Mouse (Mus musculus): ENCODE measurements at regions not wholly inside any gene's neighbourhood (a gene's known extent, or its start where the extent isn't known, plus 50 kb on each side); places are given as distances from the start of the nearest gene placed in this dataset.

DNA sequence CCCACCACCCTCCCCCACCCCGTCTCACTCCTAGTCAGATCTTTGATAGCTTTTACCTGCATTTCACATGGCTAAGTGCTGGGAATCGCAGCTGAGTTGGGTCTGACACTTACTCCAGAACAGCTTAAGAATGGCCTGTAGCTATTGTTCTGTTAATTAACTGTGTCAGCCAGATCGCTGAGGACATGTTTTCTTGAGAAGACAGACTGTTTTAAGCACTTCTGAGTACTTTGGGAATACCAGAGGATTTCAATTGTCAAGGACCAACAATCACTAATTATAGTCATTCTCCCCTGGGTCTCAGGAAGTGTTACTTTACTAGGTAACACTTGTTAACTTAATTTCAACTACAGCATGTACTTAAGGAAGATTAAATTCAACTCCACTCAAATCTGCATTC is 112.8 kb upstream of the Rgma start:
- Histone ChIP-seq H3K27ac (no peak overlapping the region), H3K9me3 (no peaks in the 10 kb centered on the region), H3K36me3 (no peaks in the 10 kb centered on the region), H3K4me3 (replicated peaks) (no peak overlapping the region), H3K27me3 (replicated peaks) (no peaks in the 10 kb centered on the region), H3K9ac (no peak overlapping the region), H3K4me2 (replicated peaks) (no peak overlapping the region), H3K4me1 (replicated peaks) (no peaks in the 10 kb centered on the region)
- no peak for ATAC-seq
- WGBS: 46% methylated on average over 3 of the region's 3 CpGs

DNA sequence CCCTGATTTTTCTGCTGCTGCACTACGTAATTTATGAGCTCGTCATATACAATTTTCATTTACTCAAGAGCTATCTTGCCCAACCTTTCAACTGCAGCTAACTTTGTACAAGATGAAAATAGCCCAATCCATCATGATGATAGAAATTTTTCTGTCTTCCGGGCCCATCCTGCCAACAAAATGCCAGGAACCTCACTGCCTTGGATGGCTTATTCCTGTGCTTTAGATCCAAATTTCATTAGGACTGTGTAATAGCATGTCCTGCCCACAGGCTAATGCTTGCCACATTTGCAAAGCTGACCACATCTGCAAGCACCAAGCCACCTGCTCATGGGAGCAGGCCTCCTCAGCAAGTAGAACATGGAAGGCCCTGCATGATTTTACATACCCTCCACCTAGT is 105.7 kb upstream of the Rgma start:
- Histone ChIP-seq H3K4me3 (replicated peaks) (no peak overlapping the region), H3K27me3 (replicated peaks) (no peaks in the 10 kb centered on the region), H3K36me3 (no peaks in the 10 kb centered on the region), H3K9ac (no peak overlapping the region), H3K4me2 (replicated peaks) (no peak overlapping the region), H3K4me1 (replicated peaks) (no peaks in the 10 kb centered on the region), H3K9me3 (no peaks in the 10 kb centered on the region), H3K27ac (no peak overlapping the region)
- WGBS: 78% methylated on average over 3 of the region's 3 CpGs
- no peak for ATAC-seq

DNA sequence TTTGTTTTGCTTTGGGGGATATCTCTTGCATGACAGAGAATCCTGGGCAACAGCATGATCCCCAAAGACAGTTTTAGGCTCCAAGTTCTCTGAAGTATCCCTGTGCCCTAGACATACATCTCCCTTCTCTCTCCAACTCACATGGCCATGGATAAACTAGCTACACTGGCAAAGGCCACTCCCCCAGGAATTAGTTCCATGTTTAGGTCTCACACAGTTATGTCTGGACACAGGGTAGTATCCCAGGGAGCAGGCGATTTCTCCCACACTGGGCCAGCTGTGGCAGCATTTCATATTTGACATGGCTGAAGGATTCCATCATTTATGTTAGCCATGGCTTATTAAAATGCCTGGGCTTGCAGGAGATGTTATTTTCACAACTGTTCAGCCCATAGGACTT is 102.5 kb upstream of the Rgma start:
- no peak overlapping the region for H3K4me2 ChIP-seq (replicated peaks)
- H3K9me3 ChIP-seq: no peaks in the 10 kb centered on the region
- ATAC-seq: no peak
- H3K36me3 ChIP-seq: no peaks in the 10 kb centered on the region
- WGBS: 78% methylated on average over 1 of the region's 1 CpGs
- H3K9ac ChIP-seq: no peak overlapping the region
- H3K4me3 ChIP-seq (replicated peaks): no peak overlapping the region
- no peaks in the 10 kb centered on the region for H3K4me1 ChIP-seq (replicated peaks)
- H3K27ac ChIP-seq: no peak overlapping the region
- no peaks in the 10 kb centered on the region for H3K27me3 ChIP-seq (replicated peaks)

DNA sequence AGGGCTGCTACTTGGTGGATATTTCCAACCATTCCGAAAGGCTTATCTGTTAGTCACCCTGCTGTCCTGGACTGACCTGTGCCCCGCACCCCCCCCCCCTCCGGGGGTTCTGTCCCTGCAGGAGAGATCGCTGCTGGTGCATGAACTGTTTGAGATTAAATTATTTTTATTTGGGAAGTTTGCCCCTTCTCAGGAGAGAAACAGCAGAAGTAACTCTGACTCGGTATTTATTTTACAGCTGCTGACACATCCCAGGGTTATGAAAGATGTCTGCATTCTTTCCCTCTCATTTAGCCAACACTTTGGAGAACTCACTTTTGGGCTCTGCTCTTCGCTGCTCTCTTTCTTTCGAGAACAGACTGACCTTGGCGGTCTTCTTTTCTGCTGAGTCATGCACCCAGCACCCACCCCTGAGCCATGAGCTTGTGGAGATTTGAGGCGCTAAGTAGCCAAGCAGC is 99.5 kb upstream of the Rgma start:
- Histone ChIP-seq H3K9ac (no peak overlapping the region), H3K27ac (no peak overlapping the region), H3K9me3 (no peaks in the 10 kb centered on the region), H3K4me1 (replicated peaks) (no peaks in the 10 kb centered on the region), H3K4me2 (replicated peaks) (no peak overlapping the region), H3K4me3 (replicated peaks) (no peak overlapping the region), H3K27me3 (replicated peaks) (no peaks in the 10 kb centered on the region), H3K36me3 (no peaks in the 10 kb centered on the region)
- 62% methylated on average over 9 of the region's 9 CpGs for WGBS
- ATAC-seq: no peak

DNA sequence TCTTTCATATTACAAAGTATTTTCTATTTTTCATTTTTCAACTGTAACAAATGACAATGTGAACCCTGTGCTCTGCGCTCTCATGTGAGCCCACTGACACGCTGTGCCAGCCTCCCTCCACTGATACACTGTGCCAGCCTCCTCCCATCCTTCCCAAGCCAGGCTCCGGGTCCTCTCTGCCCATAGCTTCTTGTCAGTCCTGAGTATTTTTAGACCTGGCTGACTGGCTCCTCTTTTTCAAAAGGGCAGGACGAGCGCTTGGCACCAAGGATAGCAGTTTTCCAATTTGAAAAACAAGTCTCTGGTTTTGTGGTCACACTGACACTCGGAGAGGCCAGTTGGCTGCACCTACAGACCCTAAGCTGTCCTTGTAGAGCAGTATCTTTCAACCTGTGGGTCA is 96.7 kb upstream of the Rgma start:
- ATAC-seq: no peak
- Histone ChIP-seq H3K36me3 (no peaks in the 10 kb centered on the region), H3K27me3 (replicated peaks) (no peaks in the 10 kb centered on the region), H3K4me3 (replicated peaks) (no peak overlapping the region), H3K9me3 (no peaks in the 10 kb centered on the region), H3K27ac (no peak overlapping the region), H3K9ac (no peak overlapping the region), H3K4me1 (replicated peaks) (no peaks in the 10 kb centered on the region), H3K4me2 (replicated peaks) (no peak overlapping the region)
- WGBS: 86% methylated on average over 6 of the region's 6 CpGs

DNA sequence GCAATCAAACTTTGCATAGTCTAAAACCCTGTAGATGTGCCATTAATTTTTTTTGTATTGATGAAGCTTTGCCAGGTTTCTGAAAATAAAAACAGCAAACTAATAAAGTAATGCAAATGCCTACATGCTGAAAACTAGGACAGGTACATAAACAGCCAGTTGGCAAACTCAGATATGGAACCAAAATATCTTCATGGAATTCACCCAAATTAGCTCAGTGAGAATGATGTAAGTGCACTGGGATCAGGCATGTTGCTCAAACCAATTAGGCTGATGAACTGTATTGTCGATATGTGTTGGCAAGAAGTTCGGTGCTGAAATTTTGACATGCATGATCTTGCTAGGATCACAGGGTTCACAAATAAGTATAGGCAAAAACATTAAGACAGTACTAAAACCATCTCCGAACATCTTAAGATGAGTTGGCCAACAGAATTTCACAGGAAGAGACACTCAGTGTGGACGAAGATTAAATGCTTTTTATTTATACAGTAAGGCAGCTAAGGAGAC is 95.3 kb upstream of the Rgma start:
- no peak overlapping the region for H3K9ac ChIP-seq
- H3K4me1 ChIP-seq (replicated peaks): no peaks in the 10 kb centered on the region
- WGBS: 90% methylated on average over 4 of the region's 4 CpGs
- no peak overlapping the region for H3K4me2 ChIP-seq (replicated peaks)
- H3K36me3 ChIP-seq: no peaks in the 10 kb centered on the region
- H3K27me3 ChIP-seq (replicated peaks): no peaks in the 10 kb centered on the region
- no peaks in the 10 kb centered on the region for H3K9me3 ChIP-seq
- H3K4me3 ChIP-seq (replicated peaks): no peak overlapping the region
- ATAC-seq: no peak
- no peak overlapping the region for H3K27ac ChIP-seq

DNA sequence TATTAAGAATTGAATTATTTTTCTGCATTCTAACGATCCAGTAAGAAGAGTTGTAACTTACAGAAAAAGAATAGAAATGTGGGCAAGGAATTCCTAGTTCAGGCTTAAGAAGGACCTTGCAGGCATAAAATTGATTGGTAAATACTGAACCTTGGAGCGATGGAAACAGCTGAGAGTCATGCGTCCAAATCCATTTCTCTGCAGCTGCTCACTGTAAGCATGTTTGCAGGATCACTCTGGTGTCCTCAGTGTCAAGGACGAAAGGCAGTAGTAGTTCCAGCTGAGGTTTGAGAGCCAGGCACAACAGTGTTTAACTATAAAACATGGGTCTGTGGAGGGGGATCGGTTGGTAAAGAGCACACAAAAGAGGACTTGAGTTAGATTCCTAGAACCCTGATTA is 89.1 kb upstream of the Rgma start:
- 84% methylated on average over 5 of the region's 5 CpGs for WGBS
- Histone ChIP-seq H3K9ac (no peak overlapping the region), H3K27ac (no peak overlapping the region), H3K9me3 (no peaks in the 10 kb centered on the region), H3K27me3 (replicated peaks) (no peaks in the 10 kb centered on the region), H3K4me2 (replicated peaks) (no peak overlapping the region), H3K36me3 (no peaks in the 10 kb centered on the region), H3K4me3 (replicated peaks) (no peak overlapping the region), H3K4me1 (replicated peaks) (no peaks in the 10 kb centered on the region)
- no peak for ATAC-seq

DNA sequence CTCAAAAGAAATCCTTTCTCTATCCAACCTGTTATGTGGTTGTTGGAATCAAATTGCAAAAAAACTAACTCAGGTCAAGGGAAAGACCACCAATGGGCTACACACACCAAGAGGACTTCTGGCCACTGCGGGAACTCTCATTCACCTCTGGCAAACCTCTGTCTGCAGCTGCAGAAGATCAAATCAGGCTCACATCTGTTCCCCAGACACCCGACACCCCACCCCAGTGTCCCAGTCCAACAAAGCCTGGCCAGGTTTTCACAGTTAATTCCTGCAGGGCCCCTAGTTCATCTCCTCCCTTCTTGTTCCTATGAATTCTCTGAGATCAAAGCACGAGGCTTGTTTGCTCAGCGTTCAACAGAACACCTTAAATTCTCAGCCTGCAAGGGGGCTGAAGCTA is 82.0 kb upstream of the Rgma start:
- Histone ChIP-seq H3K27me3 (replicated peaks) (no peaks in the 10 kb centered on the region), H3K36me3 (no peaks in the 10 kb centered on the region), H3K9ac (no peak overlapping the region), H3K4me1 (replicated peaks) (no peaks in the 10 kb centered on the region), H3K9me3 (no peaks in the 10 kb centered on the region), H3K4me2 (replicated peaks) (no peak overlapping the region), H3K4me3 (replicated peaks) (no peak overlapping the region), H3K27ac (no peak overlapping the region)
- no peak for ATAC-seq
- 31% methylated on average over 4 of the region's 4 CpGs for WGBS

DNA sequence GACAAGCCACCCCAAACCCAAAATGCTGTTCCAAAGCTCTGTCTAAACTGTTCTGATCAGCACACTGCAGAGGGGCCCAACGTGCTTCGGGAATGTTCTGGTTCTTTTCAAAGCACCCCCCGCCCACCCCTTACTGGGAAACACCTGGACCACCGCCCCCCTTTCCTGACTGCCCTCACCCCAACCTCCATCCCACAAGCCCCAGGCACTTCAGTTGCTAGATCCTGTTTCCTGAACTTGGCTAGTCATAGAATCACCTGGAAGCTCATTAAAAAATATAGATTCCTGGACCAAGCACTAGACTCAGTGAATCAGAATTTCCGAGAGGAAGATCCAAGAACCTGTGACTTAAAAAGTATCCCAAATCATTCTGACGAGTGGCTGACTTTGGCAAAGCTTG is 80.9 kb upstream of the Rgma start:
- Histone ChIP-seq H3K4me3 (replicated peaks) (no peak overlapping the region), H3K4me2 (replicated peaks) (no peak overlapping the region), H3K9me3 (no peaks in the 10 kb centered on the region), H3K4me1 (replicated peaks) (no peaks in the 10 kb centered on the region), H3K27me3 (replicated peaks) (no peaks in the 10 kb centered on the region), H3K27ac (no peak overlapping the region), H3K36me3 (no peaks in the 10 kb centered on the region), H3K9ac (no peak overlapping the region)
- ATAC-seq: no peak
- 84% methylated on average over 6 of the region's 6 CpGs for WGBS

DNA sequence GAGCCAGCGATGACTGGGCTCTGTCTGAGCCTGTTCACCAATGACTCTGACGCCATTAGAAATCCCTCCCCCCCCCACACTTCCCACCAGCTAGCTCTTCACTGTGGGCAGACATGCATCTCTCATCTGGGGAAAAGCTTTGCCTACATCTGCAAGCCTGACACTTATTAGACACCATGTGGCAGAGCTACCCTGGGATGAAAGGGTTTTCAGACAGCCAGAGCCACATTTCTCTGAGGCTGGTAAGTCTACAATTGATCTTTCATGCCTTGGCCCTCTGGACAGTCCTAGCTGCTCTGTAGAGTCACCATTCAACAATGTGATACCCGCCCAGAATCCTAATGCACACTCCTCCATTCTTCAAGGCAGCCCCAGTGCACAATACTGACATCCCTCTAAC is 72.8 kb upstream of the Rgma start:
- Histone ChIP-seq H3K27me3 (replicated peaks) (no peaks in the 10 kb centered on the region), H3K4me3 (replicated peaks) (no peak overlapping the region), H3K9ac (no peak overlapping the region), H3K9me3 (no peaks in the 10 kb centered on the region), H3K27ac (no peak overlapping the region), H3K4me1 (replicated peaks) (peaks cover 6% of the 10 kb centered on the region), H3K36me3 (no peaks in the 10 kb centered on the region), H3K4me2 (replicated peaks) (no peak overlapping the region)
- 70% methylated on average over 3 of the region's 3 CpGs for WGBS
- ATAC-seq: no peak

- 73% methylated on average over 9 of the region's 9 CpGs for WGBS
- peaks cover 10% of the 10 kb centered on the region for H3K4me1 ChIP-seq (replicated peaks)
Measured at GRCm38 (mm10) chr7:73303818-73304217, 71.5 kb upstream of the Rgma start.

GRCm38 (mm10) chr7:73304799-73305198 is 70.5 kb upstream of the Rgma start:
- Histone ChIP-seq H3K4me1 (replicated peaks) (peaks cover 10% of the 10 kb centered on the region), H3K27me3 (replicated peaks) (no peaks in the 10 kb centered on the region), H3K36me3 (no peaks in the 10 kb centered on the region), H3K4me3 (replicated peaks) (no peak overlapping the region), H3K4me2 (replicated peaks) (no peak overlapping the region), H3K9ac (no peak overlapping the region), H3K9me3 (no peaks in the 10 kb centered on the region), H3K27ac (no peak overlapping the region)
- no peak for ATAC-seq
- WGBS: 26% methylated on average over 9 of the region's 9 CpGs

More at GRCm38 (mm10) chr7:73303818-73304217, 71.5 kb upstream of the Rgma start:
- no peaks in the 10 kb centered on the region for H3K9me3 ChIP-seq
- no peak for ATAC-seq
- no peaks in the 10 kb centered on the region for H3K36me3 ChIP-seq
- H3K27me3 ChIP-seq (replicated peaks): no peaks in the 10 kb centered on the region
- H3K27ac ChIP-seq: no peak overlapping the region
- H3K4me3 ChIP-seq (replicated peaks): no peak overlapping the region
- no peak overlapping the region for H3K4me2 ChIP-seq (replicated peaks)
- H3K9ac ChIP-seq: no peak overlapping the region

GRCm38 (mm10) chr7:73305286-73305975 is 69.9 kb upstream of the Rgma start:
- Histone ChIP-seq H3K36me3 (no peaks in the 10 kb centered on the region), H3K4me1 (replicated peaks) (peaks cover 10% of the 10 kb centered on the region), H3K27ac (no peak overlapping the region), H3K4me2 (replicated peaks) (no peak overlapping the region), H3K9me3 (no peaks in the 10 kb centered on the region), H3K27me3 (replicated peaks) (no peaks in the 10 kb centered on the region), H3K9ac (no peak overlapping the region), H3K4me3 (replicated peaks) (no peak overlapping the region)
- ATAC-seq: no peak
- WGBS: 29% methylated on average over 14 of the region's 14 CpGs
